Mouse (Mus musculus) liver, embryonic 14.5 days (tissue): Measurements from ENCODE around the gene Fbf1.

ENCODE experiments used
- CTCF ChIP-seq: IDR thresholded peaks from 2 replicates; pipeline ENCODE4 v1.5.1; 2016; ENCODE audit warnings: antibody characterized with exemption, low read depth, control low read depth
- EP300 ChIP-seq: IDR thresholded peaks from 2 replicates; pipeline ENCODE4 v1.6.1; 2016; ENCODE audit warnings: antibody characterized with exemption, low read depth

DNA sequence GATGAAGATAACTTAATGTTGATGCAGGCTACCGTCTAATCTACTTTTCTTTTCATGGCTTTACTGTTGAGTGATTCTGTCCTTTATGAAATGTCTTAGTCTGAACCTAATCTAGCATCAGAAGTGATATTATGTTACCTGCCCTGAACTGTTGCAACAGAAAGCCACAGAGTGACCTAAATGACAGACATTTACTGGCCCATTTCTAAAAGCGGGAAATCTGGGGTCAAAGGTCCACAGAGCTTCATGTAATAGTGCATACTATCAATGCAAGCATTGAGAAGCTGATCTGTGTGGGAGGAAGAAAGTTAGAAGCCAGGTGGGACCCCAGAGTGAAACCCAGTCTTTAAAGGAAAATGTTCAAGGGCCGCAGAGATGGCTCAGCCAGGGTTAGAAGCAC is 35.2 kb upstream of the Fbf1 start:
- TF ChIP-seq EP300, result no peak
- TF ChIP-seq CTCF, result no peak
